Mouse (Mus musculus): ENCODE data around the gene Mcpt2. TPM values are rescaled to one million over a fixed set of nuclear protein-coding genes. Genes with fewer than 3 reads are reported as not detected.
A peak's percentile ranks its signal among the peaks of the same experiment; 100 is the strongest.
"Not testable (repeated sequence)": the region's sequence is repeated elsewhere in the genome, so short reads cannot be mapped to it uniquely, and the experiment has no call there.

Mcpt2 gene
- polyA plus RNA-seq (2014; fragmentation: Nextera tagmentation; extraction: Ambion mirVana): not detected in 2 replicates

GRCm38 (mm10) chr14:56041792-56042191 lies at the start of gene Mcpt2:
Mcpt2 (plus strand) TSS chr14:56042041.
- H3K36me3 ChIP-seq (ENCODE audit: insufficient read depth); H3K4me1 ChIP-seq (ENCODE audit: insufficient read depth); H3K4me3 ChIP-seq (ENCODE audit: low read depth, low read length); ATAC-seq (ENCODE audit: insufficient read depth); H3K4me2 ChIP-seq; H3K9me3 ChIP-seq (ENCODE audit: low read depth, low read length); H3K27ac ChIP-seq (ENCODE audit: low read depth); DNase-seq; H3K27me3 ChIP-seq (ENCODE audit: insufficient read depth, low read length); H3K9ac ChIP-seq: not testable (repeated sequence)
- 80% methylated on average over 1 of the region's 1 CpGs for WGBS

- Histone ChIP-seq H3K27ac (ENCODE audit: low read depth) (no peak overlapping the region), H3K4me2 (no peak overlapping the region), H3K9ac (no peak overlapping the region), H3K27me3 (ENCODE audit: insufficient read depth, low read length) (no peaks in the 10 kb centered on the region), H3K9me3 (ENCODE audit: low read depth, low read length) (no peaks in the 10 kb centered on the region), H3K4me3 (ENCODE audit: low read depth, low read length) (no peak overlapping the region), H3K4me1 (ENCODE audit: insufficient read depth) (no peaks in the 10 kb centered on the region), H3K36me3 (ENCODE audit: insufficient read depth) (no peaks in the 10 kb centered on the region)
- 56% methylated on average over 3 of the region's 3 CpGs for WGBS
- DNase-seq (no peak), ATAC-seq (ENCODE audit: insufficient read depth) (no peak)
- no peak for TF ChIP-seq CTCF (IDR thresholded peaks at IDR 0.05; ENCODE audit: low read depth)
These were observed 28.7 kb upstream of the Mcpt2 start for GRCm38 (mm10) chr14:56013147-56013546.

- no peak overlapping the region for H3K9ac ChIP-seq
- no peak for TF ChIP-seq CTCF (IDR thresholded peaks at IDR 0.05; ENCODE audit: low read depth)
- WGBS: 85% methylated on average over 2 of the region's 2 CpGs
- H3K4me1 ChIP-seq (ENCODE audit: insufficient read depth): no peaks in the 10 kb centered on the region
- ATAC-seq (ENCODE audit: insufficient read depth) (no peak), DNase-seq (no peak)
- no peaks in the 10 kb centered on the region for H3K27me3 ChIP-seq (ENCODE audit: insufficient read depth, low read length)
- H3K36me3 ChIP-seq (ENCODE audit: insufficient read depth): no peaks in the 10 kb centered on the region
- H3K4me2 ChIP-seq: no peak overlapping the region
- no peak overlapping the region for H3K27ac ChIP-seq (ENCODE audit: low read depth)
- H3K9me3 ChIP-seq (ENCODE audit: low read depth, low read length): no peaks in the 10 kb centered on the region
- H3K4me3 ChIP-seq (ENCODE audit: low read depth, low read length): no peak overlapping the region
These were observed 27.9 kb upstream of the Mcpt2 start for GRCm38 (mm10) chr14:56013924-56014323.

- not testable (repeated sequence) for H3K9me3 ChIP-seq (ENCODE audit: low read depth, low read length); H3K4me1 ChIP-seq (ENCODE audit: insufficient read depth); H3K36me3 ChIP-seq (ENCODE audit: insufficient read depth); ATAC-seq (ENCODE audit: insufficient read depth); H3K4me2 ChIP-seq; H3K9ac ChIP-seq; H3K27me3 ChIP-seq (ENCODE audit: insufficient read depth, low read length); DNase-seq; H3K27ac ChIP-seq (ENCODE audit: low read depth); H3K4me3 ChIP-seq (ENCODE audit: low read depth, low read length)
- WGBS: 65% methylated on average over 3 of the region's 3 CpGs
These were observed 24.2 kb upstream of the Mcpt2 start, which contains the start of gene Mcpt1 for GRCm38 (mm10) chr14:56017671-56018070. Mcpt1 (plus strand) TSS chr14:56017971.

- Histone ChIP-seq H3K9me3 (ENCODE audit: low read depth, low read length) (no peaks in the 10 kb centered on the region), H3K4me2 (no peak overlapping the region), H3K27me3 (ENCODE audit: insufficient read depth, low read length) (no peaks in the 10 kb centered on the region), H3K36me3 (ENCODE audit: insufficient read depth) (no peaks in the 10 kb centered on the region), H3K9ac (no peak overlapping the region), H3K4me1 (ENCODE audit: insufficient read depth) (no peaks in the 10 kb centered on the region), H3K27ac (ENCODE audit: low read depth) (no peak overlapping the region), H3K4me3 (ENCODE audit: low read depth, low read length) (no peak overlapping the region)
- DNase-seq (no peak), ATAC-seq (ENCODE audit: insufficient read depth) (no peak)
- WGBS: 47% methylated on average over 1 of the region's 1 CpGs
- no peak for TF ChIP-seq CTCF (IDR thresholded peaks at IDR 0.05; ENCODE audit: low read depth)
These were observed 22.4 kb upstream of the Mcpt2 start for GRCm38 (mm10) chr14:56019446-56019845.

- H3K4me2 ChIP-seq; H3K36me3 ChIP-seq (ENCODE audit: insufficient read depth); H3K9ac ChIP-seq; H3K27ac ChIP-seq (ENCODE audit: low read depth); H3K9me3 ChIP-seq (ENCODE audit: low read depth, low read length); H3K27me3 ChIP-seq (ENCODE audit: insufficient read depth, low read length); DNase-seq; ATAC-seq (ENCODE audit: insufficient read depth); H3K4me3 ChIP-seq (ENCODE audit: low read depth, low read length); H3K4me1 ChIP-seq (ENCODE audit: insufficient read depth): not testable (repeated sequence)
- WGBS: 53% methylated on average over 3 of the region's 4 CpGs
These were observed 20.5 kb upstream of the Mcpt2 start for GRCm38 (mm10) chr14:56021305-56021704.

GRCm38 (mm10) chr14:56030395-56030794 lies 11.4 kb upstream of the Mcpt2 start, which contains the start of gene Mcpt9:
Mcpt9 (minus strand) TSS chr14:56030495.
- H3K9me3 ChIP-seq (ENCODE audit: low read depth, low read length); H3K9ac ChIP-seq; H3K4me3 ChIP-seq (ENCODE audit: low read depth, low read length); ATAC-seq (ENCODE audit: insufficient read depth); DNase-seq; H3K4me2 ChIP-seq; H3K36me3 ChIP-seq (ENCODE audit: insufficient read depth); H3K27ac ChIP-seq (ENCODE audit: low read depth); H3K4me1 ChIP-seq (ENCODE audit: insufficient read depth); H3K27me3 ChIP-seq (ENCODE audit: insufficient read depth, low read length): not testable (repeated sequence)
- 72% methylated on average over 3 of the region's 3 CpGs for WGBS

GRCm38 (mm10) chr14:56034433-56034832 lies 7.4 kb upstream of the Mcpt2 start:
- TF ChIP-seq CTCF (IDR thresholded peaks at IDR 0.05; ENCODE audit: low read depth): no peak
- WGBS: 59% methylated on average over 2 of the region's 2 CpGs
- ATAC-seq (ENCODE audit: insufficient read depth): no peak

More at GRCm38 (mm10) chr14:56034433-56034832, 7.4 kb upstream of the Mcpt2 start:
- Histone ChIP-seq H3K4me2 (no peak overlapping the region), H3K27ac (ENCODE audit: low read depth) (no peak overlapping the region), H3K36me3 (ENCODE audit: insufficient read depth) (no peaks in the 10 kb centered on the region), H3K4me3 (ENCODE audit: low read depth, low read length) (no peak overlapping the region), H3K27me3 (ENCODE audit: insufficient read depth, low read length) (no peaks in the 10 kb centered on the region), H3K4me1 (ENCODE audit: insufficient read depth) (no peaks in the 10 kb centered on the region), H3K9me3 (ENCODE audit: low read depth, low read length) (no peaks in the 10 kb centered on the region), H3K9ac (no peak overlapping the region)
- DNase-seq: peak; percentile 38

Measured in lung, embryonic 14.5 days (tissue).